Mouse (Mus musculus) midbrain, embryonic 14.5 days (tissue): Measurements from ENCODE around the gene Upb1. TPM values are rescaled to one million over a fixed set of nuclear protein-coding genes. Genes with fewer than 3 reads are reported as not detected.
"Not testable (repeated sequence)": the region's sequence is repeated elsewhere in the genome, so short reads cannot be mapped to it uniquely, and the experiment has no call there.

Source experiments
- ATAC-seq: fragments of 200-750 bp; cut with Nextera tagmentation; 2 replicates; pipeline ENCODE4 v1.8.0; 2017; ENCODE audit warnings: moderate number of reproducible peaks, moderate library complexity; ENCODE audit not compliant: low FRiP score, low TSS enrichment
- DNase-seq: peaks from one replicate; pipeline ENCODE4 v3.0.0-alpha.2; 2015
- H3K27ac ChIP-seq: fragments of 300-500 bp; sonication (generic); replicated peaks from 2 replicates; pipeline ENCODE4 v1.5.1; 2014; ENCODE audit warnings: mild to moderate bottlenecking, low read depth, low read length, moderate library complexity
- H3K27me3 ChIP-seq: fragments of 300-500 bp; sonication (generic); 2 replicates; pipeline ENCODE4 v1.6.1; 2014; ENCODE audit warnings: low read length, control low read depth, mixed read lengths; ENCODE audit not compliant: control insufficient read depth, insufficient read depth
- H3K36me3 ChIP-seq: fragments of 300-500 bp; sonication (generic); 2 replicates; pipeline ENCODE4 v1.6.1; 2014; ENCODE audit warnings: low read length, control low read depth; ENCODE audit not compliant: control insufficient read depth, insufficient read depth
- H3K4me1 ChIP-seq: fragments of 300-500 bp; sonication (generic); 2 replicates; pipeline ENCODE4 v1.6.1; 2014; ENCODE audit warnings: mild to moderate bottlenecking, antibody characterized with exemption, low read length, control low read depth; ENCODE audit not compliant: control insufficient read depth, insufficient read depth
- H3K4me2 ChIP-seq: fragments of 300-500 bp; sonication (generic); 2 replicates; pipeline ENCODE4 v1.6.1; 2014; ENCODE audit warnings: mild to moderate bottlenecking, low read length, moderate library complexity
- H3K4me3 ChIP-seq: fragments of 300-500 bp; sonication (generic); replicated peaks from 2 replicates; pipeline ENCODE4 v1.5.1; 2014; ENCODE audit warnings: low read depth, low read length
- H3K9ac ChIP-seq: fragments of 300-500 bp; sonication (generic); replicated peaks from 2 replicates; pipeline ENCODE4 v1.6.1; 2014; ENCODE audit warnings: mild to moderate bottlenecking, low read length, moderate library complexity
- H3K9me3 ChIP-seq: fragments of 300-500 bp; sonication (generic); 2 replicates; pipeline ENCODE4 v1.6.1; 2016; ENCODE audit warnings: low read length, control low read depth, mixed read lengths; ENCODE audit not compliant: control insufficient read depth
- WGBS: fragments of 180-500 bp; shearing (Covaris S2); extraction: QIAGEN DNeasy Blood & Tissue Kit; methylation state at CpG from one replicate; pipeline ENCODE4 v1.1.7; 2014; 5-methylcytosine and 5-hydroxymethylcytosine counted together
- polyA plus RNA-seq: library from polyadenylated mRNA; unstranded; fragments of >200 nt; fragmentation: Nextera tagmentation; extraction: Ambion mirVana; gene quantifications from 2 replicates; pipeline ENCODE4 v1.2.1, GENCODE M21; 2014

Gene Upb1
- polyA plus RNA-seq, 1 experiment from 2014 or later, result 0.11 TPM

DNA sequence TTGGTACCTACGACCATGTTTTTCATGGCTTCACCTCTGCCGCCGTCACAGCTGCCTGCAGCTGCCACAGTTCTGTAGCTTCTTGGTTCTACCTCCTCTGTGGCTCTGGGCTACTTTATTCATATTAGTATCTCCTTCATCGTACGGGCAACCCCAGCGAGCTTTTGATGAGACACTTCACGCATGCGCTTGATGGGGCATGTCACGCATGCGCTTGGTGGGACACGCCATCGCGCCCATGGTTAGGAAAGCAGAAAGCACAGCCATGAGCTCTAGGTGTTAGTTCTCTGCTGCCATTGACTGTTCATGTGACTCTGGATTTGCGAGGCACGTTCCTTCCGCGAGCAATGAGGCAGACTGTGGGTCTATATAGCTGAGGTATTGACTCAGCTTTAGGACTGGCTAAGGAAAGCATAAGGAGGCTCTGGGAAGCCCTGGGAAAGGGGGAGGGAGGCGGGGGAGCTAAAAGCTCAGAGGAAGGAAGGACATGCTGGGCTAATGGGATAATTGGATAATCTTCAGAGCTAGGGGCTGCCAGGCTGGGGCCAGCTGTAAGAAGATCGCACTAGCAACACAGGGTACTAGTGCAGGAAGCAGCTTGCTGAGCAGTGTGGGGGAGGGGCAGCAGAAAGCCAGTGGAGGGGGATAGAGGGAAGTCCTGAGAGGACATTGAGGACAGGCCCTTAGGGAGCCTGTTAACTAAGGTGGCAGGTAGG is 43.4 kb downstream of the Upb1 start:
- Histone ChIP-seq H3K27me3 (no peaks in the 10 kb centered on the region), H3K4me1 (peaks cover 11% of the 10 kb centered on the region), H3K9ac (no peak overlapping the region), H3K4me3 (no peak overlapping the region), H3K4me2 (no peak overlapping the region), H3K27ac (0 out of 2 replicates have a peak overlapping the region, but pooled peaks have one; percentile 2), H3K9me3 (no peaks in the 10 kb centered on the region), H3K36me3 (no peaks in the 10 kb centered on the region)
- WGBS, result 65% methylated on average over 19 of the region's 19 CpGs
- ATAC-seq (peak; percentile 80), DNase-seq (peak; percentile 68)

- H3K27ac ChIP-seq, result no peak overlapping the region
Measured at GRCm38 (mm10) chr10:75445030-75445429, 44.1 kb downstream of the Upb1 start.

DNA sequence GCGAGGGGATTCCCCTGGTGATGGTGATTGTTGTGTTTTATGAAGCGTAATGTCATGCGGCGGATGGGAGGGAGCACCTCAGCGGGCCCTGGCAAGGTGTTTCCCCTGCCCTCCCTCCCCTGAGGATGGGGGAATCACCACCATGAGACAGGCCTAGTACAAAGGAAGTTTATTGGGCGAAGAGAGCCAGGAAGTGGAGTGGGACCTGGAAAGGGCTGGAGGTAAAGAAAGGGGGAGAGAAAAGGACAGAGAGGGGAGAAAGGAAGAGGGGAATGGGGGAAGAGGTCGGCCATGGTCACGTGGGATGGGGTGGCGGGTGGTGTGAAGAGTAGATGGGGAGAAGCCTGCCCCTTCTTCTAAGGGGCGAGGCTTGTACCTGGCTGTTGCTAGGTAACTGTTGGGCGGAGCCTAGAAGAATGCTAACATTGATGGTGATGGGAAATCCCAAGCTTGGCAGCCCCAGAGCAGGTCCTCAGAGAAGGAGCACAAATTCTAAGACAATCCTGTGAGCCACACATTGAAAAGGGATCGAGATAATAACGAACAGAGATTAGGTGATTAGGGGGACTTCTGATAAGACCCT is 45.7 kb downstream of the Upb1 start:
- ATAC-seq, result no peak
- no peak for DNase-seq

More at GRCm38 (mm10) chr10:75445030-75445429, 44.1 kb downstream of the Upb1 start:
- Histone ChIP-seq H3K4me2 (no peak overlapping the region), H3K27me3 (no peaks in the 10 kb centered on the region), H3K9me3 (no peaks in the 10 kb centered on the region), H3K4me1 (peaks cover 11% of the 10 kb centered on the region), H3K4me3 (no peak overlapping the region), H3K9ac (no peak overlapping the region), H3K36me3 (no peaks in the 10 kb centered on the region)
- 52% methylated on average over 8 of the region's 8 CpGs for WGBS
- no peak for DNase-seq
- ATAC-seq, result no peak

DNA sequence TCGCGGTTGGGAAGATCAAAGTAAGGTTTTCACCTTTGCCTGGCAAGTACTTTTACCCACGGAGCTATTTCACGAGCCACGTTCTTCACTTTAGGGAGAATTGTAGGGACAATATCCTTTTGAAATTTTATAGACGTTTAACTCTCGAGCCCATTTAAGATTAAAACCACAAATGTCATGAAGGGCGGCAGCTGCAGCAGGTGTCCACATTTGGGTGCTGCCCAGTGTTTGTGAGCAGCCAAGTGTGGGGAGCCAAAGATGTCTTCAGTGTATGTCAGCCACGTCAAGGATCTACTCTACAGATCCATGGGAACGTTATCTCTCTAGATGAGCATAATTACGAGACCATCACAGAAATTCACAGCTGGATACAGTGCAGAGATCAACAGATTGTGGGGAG is 46.6 kb downstream of the Upb1 start:
- WGBS, result 84% methylated on average over 11 of the region's 11 CpGs
- Histone ChIP-seq H3K4me2 (no peak overlapping the region), H3K36me3 (no peaks in the 10 kb centered on the region), H3K27me3 (no peaks in the 10 kb centered on the region), H3K9me3 (no peaks in the 10 kb centered on the region), H3K4me3 (no peak overlapping the region), H3K4me1 (peaks cover 15% of the 10 kb centered on the region), H3K27ac (no peak overlapping the region), H3K9ac (no peak overlapping the region)
- DNase-seq (no peak), ATAC-seq (no peak)

More for the DNA sequence above, 45.7 kb downstream of the Upb1 start:
- no peaks in the 10 kb centered on the region for H3K27me3 ChIP-seq
- 76% methylated on average over 13 of the region's 13 CpGs for WGBS
- no peaks in the 10 kb centered on the region for H3K36me3 ChIP-seq
- no peak overlapping the region for H3K27ac ChIP-seq
- H3K9ac ChIP-seq, result no peak overlapping the region
- no peak overlapping the region for H3K4me2 ChIP-seq
- peaks cover 13% of the 10 kb centered on the region for H3K4me1 ChIP-seq
- no peaks in the 10 kb centered on the region for H3K9me3 ChIP-seq
- no peak overlapping the region for H3K4me3 ChIP-seq

DNA sequence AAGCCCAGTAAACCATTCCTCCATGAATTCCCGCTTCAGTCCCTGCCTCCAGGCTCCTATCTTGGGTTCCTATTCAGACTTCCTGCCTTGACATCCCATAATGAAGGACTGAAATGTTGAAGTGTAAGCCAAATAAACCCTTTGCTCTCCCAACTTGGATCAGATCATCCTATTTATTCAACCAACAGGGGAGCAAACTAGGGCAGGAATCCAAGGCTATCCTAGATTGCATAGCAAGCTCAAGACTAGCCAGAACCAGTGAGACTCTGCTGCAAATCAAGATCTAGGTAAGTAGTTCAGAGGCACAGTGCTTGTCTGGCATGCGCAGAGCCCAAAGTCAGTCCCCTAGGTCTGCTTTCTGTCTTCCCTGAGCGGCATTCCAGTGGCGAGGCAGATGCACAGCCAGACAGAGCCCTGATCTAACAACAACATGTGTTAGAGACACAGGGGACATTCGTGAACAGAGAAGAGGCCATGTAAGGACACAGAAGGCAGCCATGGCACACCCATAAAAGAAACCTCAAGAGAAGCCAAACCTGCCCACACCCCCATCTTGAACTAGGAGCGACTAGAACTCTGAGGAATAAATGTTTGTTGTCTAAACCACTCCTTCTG is 48.0 kb downstream of the Upb1 start:
- DNase-seq (no peak), ATAC-seq (no peak)
- Histone ChIP-seq H3K4me3 (no peak overlapping the region), H3K4me2 (no peak overlapping the region), H3K9ac (no peak overlapping the region), H3K9me3 (no peaks in the 10 kb centered on the region), H3K27ac (no peak overlapping the region), H3K27me3 (no peaks in the 10 kb centered on the region), H3K36me3 (no peaks in the 10 kb centered on the region), H3K4me1 (peaks cover 15% of the 10 kb centered on the region)
- 88% methylated on average over 6 of the region's 6 CpGs for WGBS

GRCm38 (mm10) chr10:75450331-75450730 is 49.4 kb downstream of the Upb1 start:
- 89% methylated on average over 8 of the region's 8 CpGs for WGBS
- H3K9me3 ChIP-seq, result no peaks in the 10 kb centered on the region
- H3K4me3 ChIP-seq, result no peak overlapping the region
- H3K9ac ChIP-seq, result no peak overlapping the region
- H3K4me1 ChIP-seq, result peaks cover 4% of the 10 kb centered on the region; the same call in 1 of the 2 replicates
- H3K36me3 ChIP-seq, result no peaks in the 10 kb centered on the region
- H3K27me3 ChIP-seq, result no peaks in the 10 kb centered on the region
- no peak for DNase-seq
- ATAC-seq, result no peak
- no peak overlapping the region for H3K4me2 ChIP-seq
- no peak overlapping the region for H3K27ac ChIP-seq

DNA sequence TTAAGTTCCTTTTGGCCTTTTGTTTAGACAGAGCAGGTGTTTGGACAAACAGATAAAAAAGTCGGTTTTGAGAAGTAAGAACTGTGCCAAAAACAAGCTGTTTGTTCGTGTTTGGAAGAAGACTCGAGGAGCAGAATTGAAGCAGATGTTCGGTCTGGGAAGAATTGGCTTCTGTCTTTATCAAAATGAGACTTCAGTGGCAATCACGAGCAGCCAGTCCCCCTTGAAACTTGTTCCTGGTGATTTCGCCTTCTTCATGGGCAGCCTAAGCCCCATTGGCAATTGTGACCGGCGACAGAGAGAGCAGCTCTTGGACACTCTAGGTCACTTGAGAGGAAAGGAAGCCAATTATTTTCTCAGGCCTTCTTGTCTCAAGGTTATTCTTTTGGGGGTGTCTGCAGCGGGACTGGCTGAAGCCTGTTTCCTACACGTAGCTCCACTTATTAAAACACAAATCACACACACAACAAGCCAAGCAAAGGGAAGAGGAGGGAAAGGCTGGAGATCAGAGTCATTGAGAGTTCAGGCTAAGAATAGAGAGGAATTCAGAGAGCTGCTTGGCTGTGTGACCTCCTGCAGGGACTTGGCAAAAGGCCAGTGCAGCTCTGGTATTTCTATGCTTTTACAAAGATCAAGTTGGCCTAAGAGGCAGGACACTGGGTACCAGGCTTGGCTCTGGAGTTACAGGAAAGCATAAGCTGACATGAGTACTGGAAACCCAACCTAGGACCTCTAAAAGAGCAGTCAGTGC is 50.3 kb downstream of the Upb1 start:
- no peak overlapping the region for H3K4me3 ChIP-seq
- H3K4me2 ChIP-seq, result no peak overlapping the region
- DNase-seq, result peak; percentile 75
- no peaks in the 10 kb centered on the region for H3K36me3 ChIP-seq
- H3K9ac ChIP-seq, result no peak overlapping the region
- H3K4me1 ChIP-seq, result peaks cover 4% of the 10 kb centered on the region; the same call in 1 of the 2 replicates
- WGBS, result 31% methylated on average over 10 of the region's 10 CpGs
- no peaks in the 10 kb centered on the region for H3K9me3 ChIP-seq
- no peak overlapping the region for H3K27ac ChIP-seq
- no peaks in the 10 kb centered on the region for H3K27me3 ChIP-seq
- ATAC-seq, result no peak

GRCm38 (mm10) chr10:75456061-75456831 is 55.3 kb downstream of the Upb1 start:
- H3K4me2 ChIP-seq, H3K27me3 ChIP-seq, H3K9me3 ChIP-seq, H3K9ac ChIP-seq, H3K27ac ChIP-seq, H3K4me3 ChIP-seq, H3K4me1 ChIP-seq, H3K36me3 ChIP-seq, DNase-seq, ATAC-seq: not testable (repeated sequence)
- 83% methylated on average over 11 of the region's 18 CpGs for WGBS
